Mouse (Mus musculus): Measurements from ENCODE around the gene Slc10a1. TPM values are rescaled to one million over a fixed set of nuclear protein-coding genes. Genes with fewer than 3 reads are reported as not detected.

Slc10a1 gene
- polyA plus RNA-seq, 1 experiment from 2014 or later = 0.83 TPM

- H3K27ac ChIP-seq (replicated peaks) = no peak overlapping the region
- H3K36me3 ChIP-seq = no peaks in the 10 kb centered on the region
- H3K27me3 ChIP-seq = no peaks in the 10 kb centered on the region
- ATAC-seq (ENCODE audit: low FRiP score, low read depth) = no peak
- H3K4me3 ChIP-seq = no peak overlapping the region
- 28% methylated on average over 7 of the region's 7 CpGs for WGBS
- H3K4me2 ChIP-seq (replicated peaks) = no peak overlapping the region
- no peaks in the 10 kb centered on the region for H3K9me3 ChIP-seq
- H3K4me1 ChIP-seq = 0 out of 2 replicates have a peak, but pooled peaks cover 2% of the 10 kb centered on the region
- H3K9ac ChIP-seq (replicated peaks) = no peak overlapping the region
These were observed 42.6 kb downstream of the Slc10a1 start for GRCm38 (mm10) chr12:80925919-80926318.

DNA sequence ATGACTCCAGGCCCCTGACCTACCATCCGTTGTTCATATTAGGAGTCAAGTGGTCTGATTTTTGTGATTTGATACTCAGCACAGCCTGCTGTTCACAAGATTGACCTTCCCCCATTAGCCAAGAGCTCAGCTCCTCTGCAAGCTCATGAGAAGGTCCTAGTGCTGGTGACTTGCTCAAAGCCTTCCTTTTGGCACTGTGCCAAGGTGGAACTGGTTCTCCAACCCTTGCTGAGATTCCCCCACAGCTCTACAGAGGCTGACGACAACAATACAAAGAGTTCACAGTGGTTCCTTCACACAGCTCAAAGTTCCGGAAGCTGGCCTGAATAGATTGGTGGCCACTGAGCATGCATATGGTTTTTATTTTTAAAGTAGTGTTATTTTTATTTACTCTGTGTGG is 44.3 kb downstream of the Slc10a1 start:
- no peaks in the 10 kb centered on the region for H3K9me3 ChIP-seq
- no peaks in the 10 kb centered on the region for H3K36me3 ChIP-seq
- H3K4me2 ChIP-seq (replicated peaks) = no peak overlapping the region
- ATAC-seq (ENCODE audit: low FRiP score, low read depth) = no peak
- no peaks in the 10 kb centered on the region for H3K27me3 ChIP-seq
- H3K4me3 ChIP-seq = no peak overlapping the region
- H3K4me1 ChIP-seq = 0 out of 2 replicates have a peak, but pooled peaks cover 2% of the 10 kb centered on the region
- 66% methylated on average over 3 of the region's 3 CpGs for WGBS
- no peak overlapping the region for H3K27ac ChIP-seq (replicated peaks)
- no peak overlapping the region for H3K9ac ChIP-seq (replicated peaks)

DNA sequence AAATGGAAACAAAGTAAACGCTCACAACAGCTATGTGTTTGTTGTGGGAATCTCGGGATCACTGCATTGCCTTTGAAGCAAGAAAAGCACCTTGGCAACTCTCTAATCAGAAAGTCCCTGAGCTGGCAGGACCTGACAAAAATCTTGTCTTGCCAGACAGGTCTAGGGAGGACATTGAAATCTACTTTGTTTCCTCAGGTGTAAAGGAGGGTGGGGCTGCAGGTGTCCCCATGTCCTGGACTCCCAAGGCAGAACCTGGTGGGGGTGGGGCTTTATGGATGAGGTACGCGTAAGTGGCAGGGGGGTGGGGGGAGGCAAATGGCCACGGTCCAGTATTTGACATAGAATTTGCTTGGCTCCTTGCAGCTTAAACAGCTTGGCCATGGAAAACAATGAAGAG is 44.9 kb downstream of the Slc10a1 start:
- 0 out of 2 replicates have a peak, but pooled peaks cover 2% of the 10 kb centered on the region for H3K4me1 ChIP-seq
- no peaks in the 10 kb centered on the region for H3K9me3 ChIP-seq
- no peaks in the 10 kb centered on the region for H3K36me3 ChIP-seq
- H3K9ac ChIP-seq (replicated peaks) = no peak overlapping the region
- 76% methylated on average over 5 of the region's 5 CpGs for WGBS
- no peak overlapping the region for H3K27ac ChIP-seq (replicated peaks)
- H3K27me3 ChIP-seq = no peaks in the 10 kb centered on the region
- no peak for ATAC-seq (ENCODE audit: low FRiP score, low read depth)
- no peak overlapping the region for H3K4me2 ChIP-seq (replicated peaks)
- no peak overlapping the region for H3K4me3 ChIP-seq

DNA sequence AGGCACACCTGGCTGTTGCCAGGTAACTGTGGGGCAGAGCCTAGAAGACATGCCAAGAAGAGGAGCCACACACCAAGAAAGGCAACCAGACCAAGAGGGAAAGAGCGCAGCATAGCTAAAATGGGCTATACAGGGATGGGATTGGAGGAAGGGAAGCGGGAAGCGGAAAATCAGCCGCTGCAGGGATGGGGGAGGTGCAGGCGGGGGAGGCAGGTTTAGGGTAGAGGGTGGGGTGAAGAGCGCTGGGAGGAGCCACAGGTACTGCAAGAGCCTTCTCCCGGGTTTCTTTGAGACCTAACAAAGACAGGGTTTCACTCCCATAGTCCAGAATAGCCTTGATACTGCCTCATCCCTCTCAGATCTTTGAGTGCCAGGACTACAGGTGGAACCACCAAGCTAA is 45.6 kb downstream of the Slc10a1 start:
- WGBS = 6% methylated on average over 7 of the region's 7 CpGs
- H3K27ac ChIP-seq (replicated peaks) = no peak overlapping the region
- no peaks in the 10 kb centered on the region for H3K9me3 ChIP-seq
- H3K4me3 ChIP-seq = no peak overlapping the region
- no peak for ATAC-seq (ENCODE audit: low FRiP score, low read depth)
- 0 out of 2 replicates have a peak, but pooled peaks cover 2% of the 10 kb centered on the region for H3K4me1 ChIP-seq
- H3K27me3 ChIP-seq = no peaks in the 10 kb centered on the region
- 0 out of 2 replicates have a peak overlapping the region, but pooled peaks have one; percentile 3 for H3K4me2 ChIP-seq (replicated peaks)
- no peak overlapping the region for H3K9ac ChIP-seq (replicated peaks)
- H3K36me3 ChIP-seq = no peaks in the 10 kb centered on the region

GRCm38 (mm10) chr12:80921301-80921700 is 47.2 kb downstream of the Slc10a1 start:
- H3K9me3 ChIP-seq = no peaks in the 10 kb centered on the region
- H3K4me1 ChIP-seq = 0 out of 2 replicates have a peak, but pooled peaks cover 2% of the 10 kb centered on the region
- H3K4me2 ChIP-seq (replicated peaks) = no peak overlapping the region
- H3K36me3 ChIP-seq = no peaks in the 10 kb centered on the region
- H3K27ac ChIP-seq (replicated peaks) = no peak overlapping the region
- no peaks in the 10 kb centered on the region for H3K27me3 ChIP-seq
- 96% methylated on average over 5 of the region's 5 CpGs for WGBS
- ATAC-seq (ENCODE audit: low FRiP score, low read depth) = no peak
- no peak overlapping the region for H3K9ac ChIP-seq (replicated peaks)
- no peak overlapping the region for H3K4me3 ChIP-seq

- Histone ChIP-seq H3K4me3 (no peak overlapping the region), H3K4me1 (0 out of 2 replicates have a peak, but pooled peaks cover under 1% of the 10 kb centered on the region), H3K27ac (replicated peaks) (no peak overlapping the region), H3K27me3 (no peaks in the 10 kb centered on the region), H3K4me2 (replicated peaks) (no peak overlapping the region), H3K9ac (replicated peaks) (no peak overlapping the region), H3K36me3 (no peaks in the 10 kb centered on the region), H3K9me3 (no peaks in the 10 kb centered on the region)
- no peak for ATAC-seq (ENCODE audit: low FRiP score, low read depth)
- WGBS = 64% methylated on average over 7 of the region's 7 CpGs
These were observed 50.7 kb downstream of the Slc10a1 start for GRCm38 (mm10) chr12:80917764-80918163.

DNA sequence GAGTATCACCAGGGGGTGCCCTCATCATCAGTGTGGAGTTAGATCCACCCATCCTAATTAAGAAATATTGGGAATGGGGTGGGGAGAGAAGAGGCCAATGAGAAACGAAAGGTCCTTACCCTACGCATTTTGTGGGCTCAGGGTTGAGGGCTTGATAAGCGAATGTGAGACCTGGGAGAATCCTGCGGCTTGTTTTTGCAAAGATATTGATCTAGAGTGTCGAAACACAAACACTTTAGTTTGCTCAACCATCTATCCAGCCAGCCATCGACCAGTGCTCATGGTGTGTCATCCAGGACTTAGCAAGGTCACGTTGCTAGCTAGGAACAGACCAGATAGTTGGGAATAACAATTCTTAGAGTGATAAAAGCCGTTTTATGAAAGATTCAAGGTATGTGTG is 58.9 kb downstream of the Slc10a1 start:
- no peak overlapping the region for H3K27ac ChIP-seq (replicated peaks)
- H3K4me1 ChIP-seq = no peaks in the 10 kb centered on the region
- no peak overlapping the region for H3K9ac ChIP-seq (replicated peaks)
- no peak overlapping the region for H3K4me3 ChIP-seq
- H3K9me3 ChIP-seq = no peaks in the 10 kb centered on the region
- no peaks in the 10 kb centered on the region for H3K36me3 ChIP-seq
- no peak overlapping the region for H3K4me2 ChIP-seq (replicated peaks)
- no peak for ATAC-seq (ENCODE audit: low FRiP score, low read depth)
- H3K27me3 ChIP-seq = no peaks in the 10 kb centered on the region
- WGBS = 88% methylated on average over 8 of the region's 8 CpGs

Other genes with a start within 250 kb of the Slc10a1 start
- gene Ccdc177, start 208.0 kb downstream of the Slc10a1 start, polyA plus RNA-seq (2016; fragmentation: Nextera tagmentation; extraction: Ambion mirVana) = 7.8 and 9.7 TPM in 2 replicates
- gene Susd6, start 178.2 kb downstream of the Slc10a1 start, polyA plus RNA-seq (2016; fragmentation: Nextera tagmentation; extraction: Ambion mirVana) = 22.3 and 23.5 TPM in 2 replicates
- 611 and 617 TPM in 2 replicates for gene Srsf5, start 23.2 kb downstream of the Slc10a1 start, polyA plus RNA-seq (2016; fragmentation: Nextera tagmentation; extraction: Ambion mirVana)
- 21.4 and 32.0 TPM in 2 replicates for gene Smoc1, start 58.1 kb upstream of the Slc10a1 start, polyA plus RNA-seq (2016; fragmentation: Nextera tagmentation; extraction: Ambion mirVana)

Measured in midbrain, embryonic 12.5 days (tissue).